Comparison of ENCODE assay signal across 10 mouse cellular contexts in the genomic region with DNA sequence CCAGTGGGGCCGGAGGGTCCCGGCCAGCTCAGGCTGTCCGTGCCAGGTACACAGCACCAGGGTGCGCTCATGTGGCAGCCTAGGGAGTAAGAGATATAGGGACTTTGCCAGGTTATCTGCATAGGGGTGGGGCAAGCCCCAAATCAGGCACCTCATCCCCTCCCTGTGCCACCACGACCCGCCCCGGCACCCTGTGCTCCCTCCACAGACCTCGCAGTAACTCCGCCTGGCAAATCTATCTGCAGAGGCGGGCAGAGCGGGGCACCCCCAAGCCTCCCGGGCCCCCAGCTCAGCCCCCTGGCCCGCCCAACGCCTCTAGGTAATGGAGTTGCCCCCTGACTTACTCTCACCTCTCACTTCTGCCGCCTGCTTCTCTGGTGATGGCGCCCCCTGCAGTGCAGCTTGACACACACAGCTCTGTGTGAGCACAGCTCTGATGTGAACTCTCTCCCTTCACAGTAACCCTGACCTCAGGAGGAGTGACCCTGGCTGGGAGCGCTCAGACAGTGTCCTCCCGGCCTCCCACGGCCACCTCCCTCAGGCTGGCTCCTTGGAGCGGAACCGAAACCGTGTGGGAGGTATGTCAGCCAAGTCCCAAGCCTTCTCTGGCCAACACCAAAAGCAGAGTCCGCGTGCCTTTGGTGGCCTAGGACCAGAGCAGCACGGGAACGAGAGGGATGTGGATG. TPM values are rescaled to one million over a fixed set of nuclear protein-coding genes. Genes with fewer than 3 reads are reported as not detected.
DNase-seq lines count a peak whose midpoint lies in the region; ATAC-seq and TF ChIP-seq lines count a peak whose summit lies in the region.
"Had no signal": no experiment of that assay in that cellular context is flagged by ENCODE, and none has a peak within 500 bp of the region (broad histone marks: within the 10 kb centered on the region; RNA-seq: fewer than 3 reads in every experiment).

No protein-coding gene starts in this region.

- H3K27me3 ChIP-seq in liver, embryonic 14.5 days (ENCODE audit: control insufficient read depth, insufficient read depth, low read length): no peaks in the 10 kb centered on the region
- H3K27me3 ChIP-seq: midbrain, embryonic 12.5 days; Patski had no signal

- no peak overlapping the region for H3K4me3 ChIP-seq in liver, embryonic 14.5 days (ENCODE audit: insufficient read depth in 1 of 2, low read depth in 2 of 2, low read length in 2 of 2)
- H3K4me3 ChIP-seq: midbrain, embryonic 12.5 days had no signal

- no peak overlapping the region for H3K27ac ChIP-seq in liver, embryonic 14.5 days
- H3K27ac ChIP-seq: midbrain, embryonic 12.5 days had no signal

- TF ChIP-seq EP300 in liver, embryonic 14.5 days (IDR thresholded peaks at IDR 0.05; ENCODE audit: low read depth): no peak

- peaks cover 5% of the 10 kb centered on the region; the same call in 1 of the 2 replicates for H3K36me3 ChIP-seq in liver, embryonic 14.5 days (replicated peaks; ENCODE audit: control insufficient read depth, insufficient read depth, low read depth)

- peak; percentile 30 for DNase-seq in embryo, embryonic 10.5 days (ENCODE audit: low spot score)
- no peak for DNase-seq in embryo, embryonic 9.5 days (ENCODE audit: extremely low spot score)
- DNase-seq in spleen, postnatal 10 days (ENCODE audit: low spot score in 2 of 2): peak; percentile 14 to 72
- DNase-seq in spleen, adult 12 weeks (ENCODE audit: low spot score): no peak
- DNase-seq in liver, embryonic 14.5 days (ENCODE audit: low read depth in 3 of 3, low spot score in 3 of 3): no peak
- no peak for DNase-seq in c-Kit-positive CD71-positive TER-119-positive erythroid progenitor cells, embryonic 14.5 days (ENCODE audit: low spot score)
- DNase-seq in neural tube, embryonic 10.5 days (ENCODE audit: extremely low spot score, low spot score): no peak
- no peak for DNase-seq in urinary bladder, adult 2 months (ENCODE audit: low spot score)

- no peak overlapping the region for H3K4me2 ChIP-seq in liver, embryonic 14.5 days (ENCODE audit: low read depth)
- H3K4me2 ChIP-seq: midbrain, embryonic 12.5 days had no signal

- H3K4me1 ChIP-seq in liver, embryonic 14.5 days (replicated peaks; ENCODE audit: control insufficient read depth in 2 of 2, insufficient read depth in 2 of 2, low read length in 1 of 2): no peaks in the 10 kb centered on the region
- H3K4me1 ChIP-seq: midbrain, embryonic 12.5 days had no signal

- no peak for ATAC-seq in liver, embryonic 14.5 days (ENCODE audit: insufficient read depth)
- ATAC-seq: Patski had no signal

- no peaks in the 10 kb centered on the region for H3K9me3 ChIP-seq in liver, embryonic 14.5 days (ENCODE audit: control insufficient read depth, low read length)
- H3K9me3 ChIP-seq: midbrain, embryonic 12.5 days had no signal

- H3K9ac ChIP-seq in liver, embryonic 14.5 days (replicated peaks): no peak overlapping the region
- H3K9ac ChIP-seq: midbrain, embryonic 12.5 days had no signal

- peak; percentile 65 for TF ChIP-seq CTCF in liver, embryonic 14.5 days (IDR thresholded peaks at IDR 0.05; ENCODE audit: low read depth)

- 81% methylated on average over 26 of the region's 26 CpGs for WGBS in liver, embryonic 14.5 days (ENCODE audit: insufficient replicate concordance)

RNA-seq across cellular contexts. Expression of gene 4930544D05Rik, which starts 7.1 kb away (rescaled TPM):
- polyA plus RNA-seq in liver, embryonic 14.5 days (2012; rRNA removed): not detected in 2 replicates
- polyA plus RNA-seq in liver, embryonic 14.5 days (2014; fragmentation: Nextera tagmentation; extraction: Ambion mirVana): not detected in 2 replicates
- not detected in 2 replicates for polyA plus RNA-seq in urinary bladder, adult 2 months (2012; rRNA removed)
- polyA plus RNA-seq: midbrain, embryonic 12.5 days; Patski had no signal

RNA-seq across cellular contexts. Expression of gene Chrne, which starts 10.5 kb away (rescaled TPM):
- not detected in 2 replicates for polyA plus RNA-seq in liver, embryonic 14.5 days (2012; rRNA removed)
- polyA plus RNA-seq in liver, embryonic 14.5 days (2014; fragmentation: Nextera tagmentation; extraction: Ambion mirVana): not detected in 2 replicates
- 0.40 and 0.44 TPM in 2 replicates for polyA plus RNA-seq in urinary bladder, adult 2 months (2012; rRNA removed)
- polyA plus RNA-seq: Patski had no signal

RNA-seq across cellular contexts. Expression of gene Gp1ba, which starts 30.4 kb away (rescaled TPM):
- polyA plus RNA-seq in liver, embryonic 14.5 days (2012; rRNA removed): 4.5 TPM in 2 replicates
- polyA plus RNA-seq in liver, embryonic 14.5 days (2014; fragmentation: Nextera tagmentation; extraction: Ambion mirVana): 7.6 and 9.1 TPM in 2 replicates
- 0.01 and 0.10 TPM in 2 replicates for polyA plus RNA-seq in urinary bladder, adult 2 months (2012; rRNA removed)

RNA-seq across cellular contexts. Expression of gene Rnf167, which starts 38.5 kb away (rescaled TPM):
- 47.7 and 48.4 TPM in 2 replicates for polyA plus RNA-seq in liver, embryonic 14.5 days (2012; rRNA removed)
- 56.0 and 66.9 TPM in 2 replicates for polyA plus RNA-seq in liver, embryonic 14.5 days (2014; fragmentation: Nextera tagmentation; extraction: Ambion mirVana)
- polyA plus RNA-seq in urinary bladder, adult 2 months (2012; rRNA removed): 116 and 119 TPM in 2 replicates

RNA-seq across cellular contexts. Expression of gene Slc25a11, which starts 38.8 kb away (rescaled TPM):
- polyA plus RNA-seq in liver, embryonic 14.5 days (2012; rRNA removed): 39.0 and 43.9 TPM in 2 replicates
- 60.8 and 67.8 TPM in 2 replicates for polyA plus RNA-seq in liver, embryonic 14.5 days (2014; fragmentation: Nextera tagmentation; extraction: Ambion mirVana)
- polyA plus RNA-seq in urinary bladder, adult 2 months (2012; rRNA removed): 93.9 and 96.9 TPM in 2 replicates

Comparison
In these comparisons a context has a peak if more than half of its experiments do, and no peak if none do; other contexts are left out.
1. DNase-seq: peak in embryo, embryonic 10.5 days (single experiment) and spleen, postnatal 10 days (2 of 2); none in embryo, embryonic 9.5 days (single experiment), spleen, adult 12 weeks (single experiment), liver, embryonic 14.5 days (0 of 3), c-Kit-positive CD71-positive TER-119-positive erythroid progenitor cells, embryonic 14.5 days (single experiment), neural tube, embryonic 10.5 days (single experiment) and urinary bladder, adult 2 months (single experiment).